Mouse (Mus musculus): Measurements from ENCODE around the gene Col6a1. TPM values are rescaled to one million over a fixed set of nuclear protein-coding genes. Genes with fewer than 3 reads are reported as not detected.

Gene Col6a1
- polyA plus RNA-seq, 1 experiment = not detected

- no peak overlapping the region for H3K4me3 ChIP-seq (ENCODE audit: insufficient read depth, low read depth, low read length)
- WGBS = 89% methylated on average over 6 of the region's 6 CpGs
- no peaks in the 10 kb centered on the region for H3K4me1 ChIP-seq (ENCODE audit: control insufficient read depth, insufficient read depth, low read length)
- no peak overlapping the region for H3K27ac ChIP-seq (ENCODE audit: insufficient read depth, low read depth, low read length)
- TF ChIP-seq POLR2A (IDR thresholded peaks at IDR 0.05; ENCODE audit: insufficient read depth, low read depth, low read length) (no peak), CTCF (IDR thresholded peaks at IDR 0.05; ENCODE audit: insufficient read depth, low read depth, low read length) (no peak)
These were observed 45.0 kb downstream of the Col6a1 start for GRCm38 (mm10) chr10:76680758-76681650.

- no peak for TF ChIP-seq CTCF (IDR thresholded peaks at IDR 0.05; ENCODE audit: insufficient read depth, low read depth, low read length)
- Histone ChIP-seq H3K27ac (ENCODE audit: insufficient read depth, low read depth, low read length) (no peak overlapping the region), H3K4me1 (ENCODE audit: control insufficient read depth, insufficient read depth, low read length) (no peaks in the 10 kb centered on the region), H3K4me3 (ENCODE audit: insufficient read depth, low read depth, low read length) (no peak overlapping the region)
- 59% methylated on average over 7 of the region's 7 CpGs for WGBS
These were observed 47.8 kb downstream of the Col6a1 start for GRCm38 (mm10) chr10:76678122-76678521.

GRCm38 (mm10) chr10:76675268-76675667, 50.7 kb downstream of the Col6a1 start:
- Histone ChIP-seq H3K4me3 (ENCODE audit: insufficient read depth, low read depth, low read length) (no peak overlapping the region), H3K4me1 (ENCODE audit: control insufficient read depth, insufficient read depth, low read length) (no peaks in the 10 kb centered on the region), H3K27ac (ENCODE audit: insufficient read depth, low read depth, low read length) (no peak overlapping the region)
- WGBS = 70% methylated on average over 2 of the region's 2 CpGs
- TF ChIP-seq CTCF (IDR thresholded peaks at IDR 0.05; ENCODE audit: insufficient read depth, low read depth, low read length) = no peak
- TF ChIP-seq POLR2A (IDR thresholded peaks at IDR 0.05; ENCODE audit: insufficient read depth, low read depth, low read length) = no peak

- 68% methylated on average over 6 of the region's 6 CpGs for WGBS
- H3K27ac ChIP-seq (ENCODE audit: insufficient read depth, low read depth, low read length) = no peak overlapping the region
- H3K4me1 ChIP-seq (ENCODE audit: control insufficient read depth, insufficient read depth, low read length) = no peaks in the 10 kb centered on the region
- TF ChIP-seq POLR2A (IDR thresholded peaks at IDR 0.05; ENCODE audit: insufficient read depth, low read depth, low read length) (no peak), CTCF (IDR thresholded peaks at IDR 0.05; ENCODE audit: insufficient read depth, low read depth, low read length) (no peak)
- H3K4me3 ChIP-seq (ENCODE audit: insufficient read depth, low read depth, low read length) = no peak overlapping the region
These were observed 51.4 kb downstream of the Col6a1 start for GRCm38 (mm10) chr10:76674581-76674980.

- Histone ChIP-seq H3K27ac (ENCODE audit: insufficient read depth, low read depth, low read length) (no peak overlapping the region), H3K4me1 (ENCODE audit: control insufficient read depth, insufficient read depth, low read length) (peaks cover 7% of the 10 kb centered on the region), H3K4me3 (ENCODE audit: insufficient read depth, low read depth, low read length) (no peak overlapping the region)
- WGBS = 83% methylated on average over 9 of the region's 9 CpGs
- TF ChIP-seq POLR2A (IDR thresholded peaks at IDR 0.05; ENCODE audit: insufficient read depth, low read depth, low read length) (no peak), CTCF (IDR thresholded peaks at IDR 0.05; ENCODE audit: insufficient read depth, low read depth, low read length) (no peak)
These were observed 54.0 kb downstream of the Col6a1 start for GRCm38 (mm10) chr10:76671939-76672338.

- no peak for TF ChIP-seq CTCF (IDR thresholded peaks at IDR 0.05; ENCODE audit: insufficient read depth, low read depth, low read length)
- TF ChIP-seq POLR2A (IDR thresholded peaks at IDR 0.05; ENCODE audit: insufficient read depth, low read depth, low read length) = no peak
- 21% methylated on average over 7 of the region's 7 CpGs for WGBS
- H3K27ac ChIP-seq (ENCODE audit: insufficient read depth, low read depth, low read length) = peak overlapping the region; percentile 71
- H3K4me1 ChIP-seq (ENCODE audit: control insufficient read depth, insufficient read depth, low read length) = peaks cover 11% of the 10 kb centered on the region
- H3K4me3 ChIP-seq (ENCODE audit: insufficient read depth, low read depth, low read length) = no peak overlapping the region
These were observed 57.1 kb downstream of the Col6a1 start for GRCm38 (mm10) chr10:76668947-76669284.

GRCm38 (mm10) chr10:76668261-76668946, 57.6 kb downstream of the Col6a1 start:
- 53% methylated on average over 4 of the region's 4 CpGs for WGBS
- no peak overlapping the region for H3K4me3 ChIP-seq (ENCODE audit: insufficient read depth, low read depth, low read length)
- H3K27ac ChIP-seq (ENCODE audit: insufficient read depth, low read depth, low read length) = peak overlapping the region; percentile 92
- TF ChIP-seq CTCF (IDR thresholded peaks at IDR 0.05; ENCODE audit: insufficient read depth, low read depth, low read length) (no peak), POLR2A (IDR thresholded peaks at IDR 0.05; ENCODE audit: insufficient read depth, low read depth, low read length) (no peak)
- peaks cover 11% of the 10 kb centered on the region for H3K4me1 ChIP-seq (ENCODE audit: control insufficient read depth, insufficient read depth, low read length)

GRCm38 (mm10) chr10:76667197-76667805, 58.7 kb downstream of the Col6a1 start:
- TF ChIP-seq POLR2A (IDR thresholded peaks at IDR 0.05; ENCODE audit: insufficient read depth, low read depth, low read length) (no peak), CTCF (IDR thresholded peaks at IDR 0.05; ENCODE audit: insufficient read depth, low read depth, low read length) (no peak)
- 93% methylated on average over 1 of the region's 1 CpGs for WGBS
- H3K4me1 ChIP-seq (ENCODE audit: control insufficient read depth, insufficient read depth, low read length) = peaks cover 11% of the 10 kb centered on the region
- no peak overlapping the region for H3K4me3 ChIP-seq (ENCODE audit: insufficient read depth, low read depth, low read length)
- no peak overlapping the region for H3K27ac ChIP-seq (ENCODE audit: insufficient read depth, low read depth, low read length)

GRCm38 (mm10) chr10:76665551-76665950, 60.4 kb downstream of the Col6a1 start:
- H3K27ac ChIP-seq (ENCODE audit: insufficient read depth, low read depth, low read length) = no peak overlapping the region
- peaks cover 11% of the 10 kb centered on the region for H3K4me1 ChIP-seq (ENCODE audit: control insufficient read depth, insufficient read depth, low read length)
- H3K4me3 ChIP-seq (ENCODE audit: insufficient read depth, low read depth, low read length) = no peak overlapping the region
- 62% methylated on average over 11 of the region's 11 CpGs for WGBS
- TF ChIP-seq POLR2A (IDR thresholded peaks at IDR 0.05; ENCODE audit: insufficient read depth, low read depth, low read length) = no peak
- no peak for TF ChIP-seq CTCF (IDR thresholded peaks at IDR 0.05; ENCODE audit: insufficient read depth, low read depth, low read length)
